Mouse (Mus musculus) ES-E14 (cell line): ENCODE results near the gene Zmynd10.
"Not testable (repeated sequence)": the region's sequence is repeated elsewhere in the genome, so short reads cannot be mapped to it uniquely, and the experiment has no call there.

ENCODE experiments used
- HCFC1 ChIP-seq: IDR thresholded peaks from 2 replicates; pipeline ENCODE4 v1.6.1; 2012; ENCODE audit warnings: low read length, inconsistent platforms, borderline replicate concordance; ENCODE audit not compliant: insufficient read depth
- ZC3H11A ChIP-seq: IDR thresholded peaks from 2 replicates; pipeline ENCODE4 v1.6.1; 2012; ENCODE audit warnings: low read depth, mild to moderate bottlenecking, inconsistent platforms, low read length, borderline replicate concordance
- ZNF384 ChIP-seq: IDR thresholded peaks from 2 replicates; pipeline ENCODE4 v1.6.1; 2012; ENCODE audit warnings: low read depth, low read length, inconsistent platforms

GRCm38 (mm10) chr9:107573774-107574173 lies 26.7 kb downstream of the Zmynd10 start:
- not testable (repeated sequence) for TF ChIP-seq HCFC1, ZC3H11A
- TF ChIP-seq ZNF384 = peak; percentile 38; the same call in 1 of the 2 replicates
